29 mouse cellular contexts compared by ENCODE assay signal in genomic region chr5:38403612-38404011, GRCm38 (mm10).
DNase-seq lines count a peak whose midpoint lies in the region; ATAC-seq lines count a peak whose summit lies in the region.
"Had no signal": no experiment of that assay in that cellular context is flagged by ENCODE, and none has a peak within 500 bp of the region (broad histone marks: within the 10 kb centered on the region; RNA-seq: fewer than 3 reads in every experiment).

No protein-coding gene starts in this region.

- no peak overlapping the region for H3K27ac ChIP-seq in forebrain, embryonic 16.5 days (ENCODE audit: low read length)
- no peak overlapping the region for H3K27ac ChIP-seq in forebrain, embryonic 11.5 days (ENCODE audit: low read depth, low read length)
- no peak overlapping the region for H3K27ac ChIP-seq in hindbrain, embryonic 16.5 days (ENCODE audit: low read depth, low read length)
- H3K27ac ChIP-seq in hindbrain, embryonic 12.5 days = no peak overlapping the region
- H3K27ac ChIP-seq in midbrain, embryonic 13.5 days = no peak overlapping the region
- H3K27ac ChIP-seq: embryonic facial prominence, embryonic 12.5 days; heart, embryonic 10.5 days; heart, embryonic 15.5 days; kidney, postnatal 0 days; liver, embryonic 14.5 days; macrophage had no signal

- no peak for DNase-seq in forebrain, embryonic 11.5 days (ENCODE audit: low spot score)
- peak; percentile 55 for DNase-seq in retina, embryonic 14.5 days (ENCODE audit: low spot score)
- no peak for DNase-seq in adrenal gland, postnatal 14 days
- DNase-seq in yolk sac, embryonic 10.5 days (ENCODE audit: low spot score) = no peak
- DNase-seq: adrenal gland, postnatal 36 days; cerebellum, adult 11 months; cerebellum, adult 9-10 months; embryo, embryonic 11 days; gastrocnemius, postnatal 25 days; heart, adult 11 months; kidney, adult 8-10 months; kidney, postnatal 4 days; liver; lung, adult 2 months; lung, postnatal 10 days; thymus, adult 2 months; thymus, postnatal 36 days had no signal

- ATAC-seq in forebrain, embryonic 16.5 days = 0 out of 2 replicates have a peak, but pooled peaks have one; percentile 45
- ATAC-seq in forebrain, embryonic 11.5 days (replicated peaks; ENCODE audit: low FRiP score) = no peak
- ATAC-seq in hindbrain, embryonic 16.5 days = peak; percentile 68; the same call in 1 of the 2 replicates
- no peak; the same call in 1 of the 2 replicates for ATAC-seq in hindbrain, embryonic 12.5 days (ENCODE audit: low FRiP score)
- 0 out of 2 replicates have a peak, but pooled peaks have one; percentile 56 for ATAC-seq in midbrain, embryonic 13.5 days
- ATAC-seq: CD4-positive, CD25-positive, alpha-beta regulatory T cell, adult 4 months; intestine, embryonic 16.5 days had no signal

- 15% methylated on average over 3 of the region's 3 CpGs for WGBS in forebrain, embryonic 16.5 days
- 43% methylated on average over 3 of the region's 3 CpGs for WGBS in forebrain, embryonic 11.5 days
- WGBS in hindbrain, embryonic 16.5 days = 15% methylated on average over 3 of the region's 3 CpGs
- 29% methylated on average over 3 of the region's 3 CpGs for WGBS in hindbrain, embryonic 12.5 days
- 10% methylated on average over 3 of the region's 3 CpGs for WGBS in midbrain, embryonic 13.5 days

- no peak overlapping the region for H3K4me2 ChIP-seq in forebrain, embryonic 16.5 days (ENCODE audit: low read length)
- no peak overlapping the region for H3K4me2 ChIP-seq in forebrain, embryonic 11.5 days (ENCODE audit: low read depth, low read length, severe bottlenecking)
- no peak overlapping the region for H3K4me2 ChIP-seq in hindbrain, embryonic 16.5 days (ENCODE audit: low read length)
- no peak overlapping the region for H3K4me2 ChIP-seq in hindbrain, embryonic 12.5 days (replicated peaks)
- no peak overlapping the region for H3K4me2 ChIP-seq in midbrain, embryonic 13.5 days (replicated peaks)
- H3K4me2 ChIP-seq: embryonic facial prominence, embryonic 12.5 days; heart, embryonic 15.5 days had no signal

- H3K4me1 ChIP-seq in forebrain, embryonic 16.5 days (replicated peaks; ENCODE audit: control insufficient read depth, insufficient read depth, low read length) = no peaks in the 10 kb centered on the region
- no peaks in the 10 kb centered on the region for H3K4me1 ChIP-seq in forebrain, embryonic 11.5 days (replicated peaks; ENCODE audit: control insufficient read depth, insufficient read depth, low read length)
- no peaks in the 10 kb centered on the region for H3K4me1 ChIP-seq in hindbrain, embryonic 16.5 days (ENCODE audit: control insufficient read depth, insufficient read depth, low read depth, low read length)
- no peaks in the 10 kb centered on the region for H3K4me1 ChIP-seq in hindbrain, embryonic 12.5 days
- H3K4me1 ChIP-seq in midbrain, embryonic 13.5 days (replicated peaks) = no peaks in the 10 kb centered on the region; the same call in 1 of the 2 replicates
- H3K4me1 ChIP-seq: embryonic facial prominence, embryonic 12.5 days; heart, embryonic 10.5 days; heart, embryonic 15.5 days had no signal

- H3K4me3 ChIP-seq in forebrain, embryonic 16.5 days (replicated peaks; ENCODE audit: low read length) = no peak overlapping the region
- no peak overlapping the region for H3K4me3 ChIP-seq in forebrain, embryonic 11.5 days (ENCODE audit: low read depth, low read length)
- no peak overlapping the region for H3K4me3 ChIP-seq in hindbrain, embryonic 16.5 days (ENCODE audit: low read length)
- no peak overlapping the region for H3K4me3 ChIP-seq in hindbrain, embryonic 12.5 days
- no peak overlapping the region for H3K4me3 ChIP-seq in midbrain, embryonic 13.5 days (replicated peaks)
- H3K4me3 ChIP-seq: embryonic facial prominence, embryonic 12.5 days; heart, embryonic 10.5 days; heart, embryonic 15.5 days had no signal

- H3K36me3 ChIP-seq in forebrain, embryonic 16.5 days (ENCODE audit: control insufficient read depth, insufficient read depth) = no peaks in the 10 kb centered on the region
- no peaks in the 10 kb centered on the region for H3K36me3 ChIP-seq in forebrain, embryonic 11.5 days (ENCODE audit: control insufficient read depth, insufficient read depth, low read length)
- no peaks in the 10 kb centered on the region for H3K36me3 ChIP-seq in hindbrain, embryonic 16.5 days (ENCODE audit: control insufficient read depth, insufficient read depth, low read length)
- no peaks in the 10 kb centered on the region for H3K36me3 ChIP-seq in hindbrain, embryonic 12.5 days
- no peaks in the 10 kb centered on the region for H3K36me3 ChIP-seq in midbrain, embryonic 13.5 days
- H3K36me3 ChIP-seq: embryonic facial prominence, embryonic 12.5 days; heart, embryonic 10.5 days; heart, embryonic 15.5 days had no signal

- H3K9me3 ChIP-seq in forebrain, embryonic 16.5 days (ENCODE audit: control insufficient read depth, low read length) = no peaks in the 10 kb centered on the region
- no peaks in the 10 kb centered on the region for H3K9me3 ChIP-seq in forebrain, embryonic 11.5 days (ENCODE audit: control insufficient read depth, low read length)
- no peaks in the 10 kb centered on the region for H3K9me3 ChIP-seq in hindbrain, embryonic 16.5 days (ENCODE audit: control insufficient read depth, low read length)
- no peaks in the 10 kb centered on the region for H3K9me3 ChIP-seq in hindbrain, embryonic 12.5 days (replicated peaks)
- no peaks in the 10 kb centered on the region for H3K9me3 ChIP-seq in midbrain, embryonic 13.5 days
- H3K9me3 ChIP-seq: embryonic facial prominence, embryonic 12.5 days; heart, embryonic 15.5 days had no signal

- H3K27me3 ChIP-seq in forebrain, embryonic 16.5 days (replicated peaks; ENCODE audit: control insufficient read depth, insufficient read depth, low read length) = no peaks in the 10 kb centered on the region
- H3K27me3 ChIP-seq in forebrain, embryonic 11.5 days (ENCODE audit: control insufficient read depth, insufficient read depth, low read length) = no peaks in the 10 kb centered on the region
- no peaks in the 10 kb centered on the region for H3K27me3 ChIP-seq in hindbrain, embryonic 16.5 days (replicated peaks; ENCODE audit: control insufficient read depth, insufficient read depth, low read length)
- H3K27me3 ChIP-seq in hindbrain, embryonic 12.5 days = no peaks in the 10 kb centered on the region
- no peaks in the 10 kb centered on the region for H3K27me3 ChIP-seq in midbrain, embryonic 13.5 days
- H3K27me3 ChIP-seq: embryonic facial prominence, embryonic 12.5 days; heart, embryonic 15.5 days had no signal

- no peak overlapping the region for H3K9ac ChIP-seq in forebrain, embryonic 16.5 days (replicated peaks; ENCODE audit: low read depth, low read length)
- no peak overlapping the region for H3K9ac ChIP-seq in forebrain, embryonic 11.5 days (ENCODE audit: low read length)
- no peak overlapping the region for H3K9ac ChIP-seq in hindbrain, embryonic 16.5 days (ENCODE audit: low read depth, low read length)
- no peak overlapping the region for H3K9ac ChIP-seq in hindbrain, embryonic 12.5 days
- no peak overlapping the region for H3K9ac ChIP-seq in midbrain, embryonic 13.5 days (replicated peaks)
- H3K9ac ChIP-seq: embryonic facial prominence, embryonic 12.5 days; heart, embryonic 15.5 days; liver, embryonic 14.5 days had no signal

Comparison
In these comparisons a context has a peak if more than half of its experiments do, and no peak if none do; other contexts are left out.
1. ATAC-seq: peak in forebrain, embryonic 16.5 days (single experiment), hindbrain, embryonic 16.5 days (single experiment) and midbrain, embryonic 13.5 days (single experiment); none in forebrain, embryonic 11.5 days (single experiment) and hindbrain, embryonic 12.5 days (single experiment).